Mouse (Mus musculus) myocyte (in vitro differentiated cells): ENCODE measurements around the gene Dis3l2. TPM values are rescaled to one million over a fixed set of nuclear protein-coding genes. Genes with fewer than 3 reads are reported as not detected.

Source experiments
- H3K27me3 ChIP-seq: one replicate; pipeline ENCODE4 v1.6.1; 2011; ENCODE audit not compliant: control insufficient read depth, insufficient read depth, insufficient read length
- H3K36me3 ChIP-seq: one replicate; pipeline ENCODE4 v1.6.1; 2011; ENCODE audit not compliant: control insufficient read depth, insufficient read depth
- H3K4me2 ChIP-seq: one replicate; pipeline ENCODE4 v1.6.1; 2011; ENCODE audit warnings: low read depth, control low read depth
- H3K4me3 ChIP-seq: one replicate; pipeline ENCODE4 v1.5.1; 2011; ENCODE audit warnings: mild to moderate bottlenecking, control low read depth, moderate library complexity
- H3K79me2 ChIP-seq: one replicate; pipeline ENCODE4 v1.6.1; 2011; ENCODE audit not compliant: control insufficient read depth, insufficient read depth
- H3ac ChIP-seq: one replicate; pipeline ENCODE4 v1.6.1; 2011; ENCODE audit not compliant: control insufficient read depth, insufficient read length
- CEBPB ChIP-seq: IDR thresholded peaks from 2 replicates; pipeline ENCODE4 v1.6.1; 2011; ENCODE audit warnings: mild to moderate bottlenecking, moderate library complexity; ENCODE audit not compliant: poor library complexity, insufficient read depth, severe bottlenecking
- E2F4 ChIP-seq: IDR thresholded peaks from one replicate; pipeline ENCODE4 v1.6.1; 2011; ENCODE audit warnings: mild to moderate bottlenecking, control low read depth, moderate library complexity; ENCODE audit not compliant: insufficient read depth
- MAX ChIP-seq: IDR thresholded peaks from one replicate; pipeline ENCODE4 v1.6.1; 2011; ENCODE audit warnings: low read depth, mild to moderate bottlenecking, control low read depth
- MYOD1 ChIP-seq, 3 experiments: IDR thresholded peaks; one replicate each; pipeline ENCODE4 v1.6.1; 2011; ENCODE audit warnings: control low read depth in 2 of 3, low read depth in 2 of 3, mild to moderate bottlenecking in 2 of 3, moderate library complexity in 1 of 3; ENCODE audit not compliant: insufficient read length in 2 of 3, control insufficient read depth in 1 of 3
- MYOG ChIP-seq, 3 experiments: IDR thresholded peaks; one replicate each; pipeline ENCODE4 v1.6.1; 2011; ENCODE audit warnings: control low read depth in 2 of 3, low read depth in 2 of 3, mild to moderate bottlenecking in 2 of 3; ENCODE audit not compliant: insufficient read length in 2 of 3, control insufficient read depth in 1 of 3, insufficient read depth in 1 of 3
- POLR2A ChIP-seq: IDR thresholded peaks from one replicate; pipeline ENCODE4 v1.6.1; 2011; ENCODE audit warnings: low read depth, mild to moderate bottlenecking, control low read depth, moderate library complexity; ENCODE audit not compliant: insufficient read length
- POLR2AphosphoS2 ChIP-seq: IDR thresholded peaks from one replicate; pipeline ENCODE4 v1.6.1; 2011; ENCODE audit warnings: low read depth, control low read depth; ENCODE audit not compliant: insufficient read length
- REST ChIP-seq: IDR thresholded peaks from one replicate; pipeline ENCODE4 v1.6.1; 2011; ENCODE audit warnings: mild to moderate bottlenecking, control low read depth, moderate library complexity; ENCODE audit not compliant: insufficient read depth, insufficient read length
- SRF ChIP-seq: IDR thresholded peaks from one replicate; pipeline ENCODE4 v1.6.1; 2011; ENCODE audit warnings: low read depth; ENCODE audit not compliant: control insufficient read depth, insufficient read length
- TCF12 ChIP-seq: IDR thresholded peaks from one replicate; pipeline ENCODE4 v1.6.1; 2011; ENCODE audit warnings: mild to moderate bottlenecking, control low read depth; ENCODE audit not compliant: poor library complexity, insufficient read depth, severe bottlenecking
- TCF3 ChIP-seq: IDR thresholded peaks from one replicate; pipeline ENCODE4 v1.6.1; 2011; ENCODE audit warnings: low read depth, control low read depth; ENCODE audit not compliant: insufficient read length
- USF1 ChIP-seq: IDR thresholded peaks from one replicate; pipeline ENCODE4 v1.6.1; 2011; ENCODE audit warnings: low read depth, mild to moderate bottlenecking, control low read depth, moderate library complexity
- polyA plus RNA-seq: library from polyadenylated mRNA; unstranded; fragments of >200 nt; fragmentation: generic; extraction: Trizol; gene quantifications from one replicate; pipeline ENCODE4 v1.2.1, GENCODE M21; 2012; ENCODE audit warnings: missing spikeins

Gene Dis3l2
- polyA plus RNA-seq, 1 experiment: 13.7 TPM

DNA sequence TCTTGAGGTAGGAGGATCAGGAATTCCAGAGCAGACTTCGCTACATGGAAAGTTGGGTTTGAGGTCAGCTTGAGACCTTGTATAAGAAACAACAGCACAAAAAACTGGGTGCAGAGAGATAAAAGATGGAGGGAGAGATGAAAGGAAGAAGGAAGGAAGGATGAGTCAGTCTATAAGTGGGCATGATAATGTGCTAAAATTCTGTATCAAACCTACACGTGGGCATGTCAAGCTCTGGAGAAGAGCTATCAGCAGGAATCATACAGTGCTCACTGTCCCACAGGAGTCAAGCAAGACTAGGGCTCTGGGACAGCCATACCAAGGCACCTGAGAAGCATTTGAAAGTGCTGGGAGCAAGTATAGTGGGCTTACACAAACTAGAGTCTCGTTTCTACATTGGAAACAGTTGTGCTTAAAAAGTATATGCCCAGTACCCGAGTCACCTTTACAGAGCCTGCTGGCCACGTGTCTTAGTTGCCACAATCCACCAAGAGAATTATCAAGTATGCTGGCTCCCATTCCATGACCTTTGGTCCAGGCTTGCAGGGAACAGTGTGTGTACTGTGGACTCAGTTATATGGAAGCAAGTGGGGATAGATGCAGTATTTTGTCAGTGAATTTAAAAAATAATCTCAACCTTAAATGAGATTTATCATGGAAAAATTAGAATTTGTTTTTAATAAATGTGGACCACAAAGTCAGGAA is 248.0 kb downstream of the Dis3l2 start:
- TF ChIP-seq SRF (no peak), TCF12 (no peak), E2F4 (no peak), POLR2AphosphoS2 (no peak), CEBPB (no peak), MYOG (IDR thresholded peaks at IDR 0.05; ENCODE audit: control insufficient read depth in 1 of 3, insufficient read depth in 1 of 3, insufficient read length in 2 of 3, low read depth in 2 of 3) (no peak), MAX (no peak), POLR2A (no peak), MYOD1 (IDR thresholded peaks at IDR 0.05; ENCODE audit: control insufficient read depth in 1 of 3, insufficient read length in 2 of 3, low read depth in 2 of 3) (no peak), REST (no peak), USF1 (no peak), TCF3 (no peak)
- no peaks in the 10 kb centered on the region for H3K79me2 ChIP-seq
- no peak overlapping the region for H3ac ChIP-seq
- H3K4me2 ChIP-seq: no peak overlapping the region
- no peaks in the 10 kb centered on the region for H3K27me3 ChIP-seq
- H3K36me3 ChIP-seq: no peaks in the 10 kb centered on the region
- no peak overlapping the region for H3K4me3 ChIP-seq

DNA sequence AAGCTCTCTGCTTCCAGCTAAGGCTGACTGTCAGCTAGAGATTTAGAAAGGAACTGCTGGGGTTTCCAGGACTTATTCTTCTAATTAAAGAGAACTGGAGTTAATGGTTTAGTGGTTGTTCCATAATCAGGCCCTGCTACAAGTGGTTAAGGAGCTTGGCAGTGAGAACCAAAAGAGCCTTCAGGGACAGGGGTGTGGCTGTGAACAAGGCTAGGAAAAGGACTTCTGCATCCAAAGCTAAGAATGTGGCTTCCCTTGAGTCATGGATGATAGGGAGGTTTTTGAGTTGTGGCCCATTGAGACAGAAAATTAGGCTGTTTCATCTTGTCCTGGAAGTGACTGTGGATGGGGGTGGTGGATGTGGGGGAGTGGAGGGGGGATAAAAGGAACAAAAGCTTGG is 252.2 kb downstream of the Dis3l2 start:
- peaks cover under 1% of the 10 kb centered on the region for H3K36me3 ChIP-seq
- H3K4me3 ChIP-seq: no peak overlapping the region
- H3K27me3 ChIP-seq: no peaks in the 10 kb centered on the region
- no peak overlapping the region for H3K4me2 ChIP-seq
- no peaks in the 10 kb centered on the region for H3K79me2 ChIP-seq
- no peak overlapping the region for H3ac ChIP-seq
- TF ChIP-seq POLR2A: no peak
- no peak for TF ChIP-seq MYOG (IDR thresholded peaks at IDR 0.05; ENCODE audit: control insufficient read depth in 1 of 3, insufficient read depth in 1 of 3, insufficient read length in 2 of 3, low read depth in 2 of 3)
- TF ChIP-seq MYOD1 (IDR thresholded peaks at IDR 0.05; ENCODE audit: control insufficient read depth in 1 of 3, insufficient read length in 2 of 3, low read depth in 2 of 3): no peak
- no peak for TF ChIP-seq REST
- TF ChIP-seq TCF3: no peak
- no peak for TF ChIP-seq MAX
- TF ChIP-seq USF1: no peak
- no peak for TF ChIP-seq POLR2AphosphoS2
- no peak for TF ChIP-seq E2F4
- no peak for TF ChIP-seq CEBPB
- TF ChIP-seq TCF12: no peak
- TF ChIP-seq SRF: no peak

DNA sequence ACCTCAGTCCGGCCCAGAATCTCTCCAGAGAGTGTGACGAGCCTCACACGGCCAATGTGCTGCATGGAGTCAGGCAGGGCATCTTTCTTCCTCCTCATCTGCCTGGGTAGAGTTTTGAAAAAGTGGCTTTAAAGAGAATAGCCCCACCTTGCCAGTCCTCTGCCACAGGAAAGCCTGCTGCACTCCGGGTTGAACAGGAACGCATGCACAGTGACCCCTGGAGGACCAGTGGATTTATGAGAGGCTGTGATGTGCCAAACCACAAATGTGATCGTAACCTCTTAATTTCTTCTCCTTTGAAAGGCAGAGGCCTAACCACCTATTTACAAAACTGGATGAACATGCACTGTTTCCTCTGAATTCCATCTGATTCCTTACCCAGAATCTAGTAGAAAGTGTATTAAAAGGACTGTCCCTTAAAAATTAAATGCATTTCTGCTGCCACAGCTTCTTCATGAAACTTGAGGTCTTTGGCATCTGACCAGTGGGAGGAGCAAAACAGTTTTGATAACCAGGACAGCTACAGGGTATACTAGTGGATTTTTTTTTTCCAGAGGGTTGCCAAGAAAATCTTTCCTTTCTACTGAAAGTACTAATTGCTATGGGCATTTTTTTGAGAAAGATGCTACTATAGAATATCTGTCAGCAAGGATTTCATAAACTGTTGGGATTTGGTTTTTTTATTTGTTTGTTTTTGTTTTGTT is 264.8 kb downstream of the Dis3l2 start:
- TF ChIP-seq MYOD1 (IDR thresholded peaks at IDR 0.05; ENCODE audit: control insufficient read depth in 1 of 3, insufficient read length in 2 of 3, low read depth in 2 of 3) (no peak), USF1 (no peak), MYOG (IDR thresholded peaks at IDR 0.05; ENCODE audit: control insufficient read depth in 1 of 3, insufficient read depth in 1 of 3, insufficient read length in 2 of 3, low read depth in 2 of 3) (no peak), TCF3 (no peak), SRF (no peak), E2F4 (no peak), REST (no peak), CEBPB (no peak), MAX (no peak), POLR2AphosphoS2 (no peak), POLR2A (no peak), TCF12 (no peak)
- H3K36me3 ChIP-seq: no peaks in the 10 kb centered on the region

DNA sequence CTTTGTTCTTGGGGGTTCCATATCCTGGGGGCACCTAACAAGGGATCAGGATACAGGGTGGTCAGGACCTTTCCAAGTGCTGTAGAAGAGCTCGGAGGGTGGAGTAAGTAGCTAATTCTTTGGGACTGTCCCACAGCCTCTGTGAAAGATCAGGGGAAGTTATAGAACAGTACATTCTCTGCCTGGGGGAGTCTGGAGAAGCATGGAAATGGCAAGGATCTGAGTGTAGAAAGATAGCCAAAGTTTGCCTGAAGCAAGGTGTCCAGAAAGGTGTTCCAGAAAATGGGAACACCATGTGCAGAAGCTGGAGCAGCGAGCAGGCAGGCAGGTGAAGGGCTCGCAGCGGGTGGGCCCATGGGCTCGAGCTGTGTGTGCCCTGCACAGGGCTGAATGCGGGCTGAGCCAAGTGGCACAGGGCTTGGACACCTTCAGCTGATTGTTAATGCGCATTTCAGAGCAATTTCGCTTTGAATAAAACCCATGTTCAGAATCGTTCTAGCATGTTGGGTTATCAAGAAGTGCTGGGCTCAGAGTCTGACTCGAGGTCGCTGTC is 265.6 kb downstream of the Dis3l2 start:
- Histone ChIP-seq H3K4me3 (no peak overlapping the region), H3K27me3 (no peaks in the 10 kb centered on the region), H3K4me2 (no peak overlapping the region), H3K36me3 (no peaks in the 10 kb centered on the region), H3K79me2 (no peaks in the 10 kb centered on the region), H3ac (no peak overlapping the region)
- no peak for TF ChIP-seq CEBPB
- peak in 1 of 3 experiments; percentile 14 for TF ChIP-seq MYOG (IDR thresholded peaks at IDR 0.05; ENCODE audit: control insufficient read depth in 1 of 3, insufficient read depth in 1 of 3, insufficient read length in 2 of 3, low read depth in 2 of 3)

More for the DNA sequence above, 264.8 kb downstream of the Dis3l2 start:
- H3ac ChIP-seq: no peak overlapping the region
- H3K27me3 ChIP-seq: no peaks in the 10 kb centered on the region
- H3K4me2 ChIP-seq: no peak overlapping the region
- H3K79me2 ChIP-seq: no peaks in the 10 kb centered on the region
- no peak overlapping the region for H3K4me3 ChIP-seq
